Mouse (Mus musculus): ENCODE measurements around the gene Pbld2. TPM values are rescaled to one million over a fixed set of nuclear protein-coding genes. Genes with fewer than 3 reads are reported as not detected.

The Pbld2 gene
- total and polyA plus RNA-seq, 2 experiments from 2014 or later, result 0.11 to 1.1 TPM

- Histone ChIP-seq H3K4me2 (ENCODE audit: low read depth, low read length) (peak overlapping the region; percentile 90), H3K4me1 (ENCODE audit: control insufficient read depth, insufficient read depth) (peaks cover 23% of the 10 kb centered on the region), H3K27me3 (ENCODE audit: control insufficient read depth, insufficient read depth, low read length) (no peaks in the 10 kb centered on the region), H3K27ac (ENCODE audit: low read depth) (no peak overlapping the region), H3K36me3 (replicated peaks; ENCODE audit: control insufficient read depth, insufficient read depth, low read length) (peaks cover 12% of the 10 kb centered on the region), H3K9me3 (replicated peaks; ENCODE audit: control insufficient read depth, low read length) (no peaks in the 10 kb centered on the region), H3K4me3 (ENCODE audit: low read depth, low read length) (peak overlapping the region; percentile 96), H3K9ac (replicated peaks; ENCODE audit: low read depth, low read length) (peak overlapping the region; percentile 98; the same call in 1 of the 2 replicates)
- TF ChIP-seq EP300 (IDR thresholded peaks at IDR 0.05; ENCODE audit: low read depth) (no peak), CTCF (IDR thresholded peaks at IDR 0.05; ENCODE audit: low read depth) (no peak)
- 26% methylated on average over 4 of the region's 4 CpGs for WGBS
- ATAC-seq (ENCODE audit: insufficient read depth, low read depth), result no peak
- no peak for DNase-seq (ENCODE audit: low spot score)
Observed at GRCm38 (mm10) chr10:63021702-63022101, 2.4 kb upstream of the Pbld2 start.

DNA sequence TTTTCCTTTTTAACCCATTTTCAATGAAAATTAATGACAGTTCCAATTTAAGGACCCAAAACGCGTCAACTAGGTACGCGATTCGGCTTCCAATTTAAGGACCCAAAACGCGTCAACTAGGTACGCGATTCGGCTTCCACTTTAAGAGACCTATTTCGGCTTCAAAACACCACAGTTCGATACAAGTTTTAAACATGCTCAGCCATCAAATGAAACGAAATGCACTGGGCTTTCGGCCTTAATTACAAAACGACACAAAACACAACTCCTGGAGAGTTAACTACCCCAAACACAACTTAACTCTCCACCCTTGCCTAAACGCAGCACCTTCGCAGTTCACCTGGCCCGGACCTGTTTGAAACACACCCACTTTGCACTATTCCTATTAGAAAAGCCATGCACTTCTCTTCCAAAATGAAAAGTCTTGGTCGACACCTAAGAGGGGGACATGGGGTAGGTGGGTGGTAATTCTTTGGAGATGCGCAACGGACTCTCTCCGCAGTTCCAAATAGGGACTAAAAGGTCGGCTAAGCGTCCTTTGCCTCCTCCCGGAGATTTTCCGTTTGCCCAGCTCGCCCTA lies 1.5 kb upstream of the Pbld2 start:
- H3K4me3 ChIP-seq (ENCODE audit: low read depth, low read length), result peak overlapping the region; percentile 96
- H3K27me3 ChIP-seq (ENCODE audit: control insufficient read depth, insufficient read depth, low read length), result no peaks in the 10 kb centered on the region
- WGBS, result under 1% methylated on average over 27 of the region's 27 CpGs
- ATAC-seq (ENCODE audit: insufficient read depth, low read depth) (no peak), DNase-seq (ENCODE audit: low spot score) (no peak)
- TF ChIP-seq EP300 (IDR thresholded peaks at IDR 0.05; ENCODE audit: low read depth), result no peak
- no peak for TF ChIP-seq CTCF (IDR thresholded peaks at IDR 0.05; ENCODE audit: low read depth)
- peak overlapping the region; percentile 100 for H3K27ac ChIP-seq (ENCODE audit: low read depth)
- H3K9me3 ChIP-seq (replicated peaks; ENCODE audit: control insufficient read depth, low read length), result no peaks in the 10 kb centered on the region
- H3K4me1 ChIP-seq (ENCODE audit: control insufficient read depth, insufficient read depth), result peaks cover 23% of the 10 kb centered on the region
- peak overlapping the region; percentile 90 for H3K4me2 ChIP-seq (ENCODE audit: low read depth, low read length)
- H3K36me3 ChIP-seq (replicated peaks; ENCODE audit: control insufficient read depth, insufficient read depth, low read length), result peaks cover 4% of the 10 kb centered on the region; the same call in 1 of the 2 replicates
- H3K9ac ChIP-seq (replicated peaks; ENCODE audit: low read depth, low read length), result peak overlapping the region; percentile 98

GRCm38 (mm10) chr10:63023121-63023748 lies 880 bp upstream of the Pbld2 start:
- peak; percentile 31 for ATAC-seq (ENCODE audit: insufficient read depth, low read depth)
- H3K27me3 ChIP-seq (ENCODE audit: control insufficient read depth, insufficient read depth, low read length), result no peaks in the 10 kb centered on the region
- H3K9ac ChIP-seq (replicated peaks; ENCODE audit: low read depth, low read length), result peak overlapping the region; percentile 98
- peak; percentile 59 for DNase-seq (ENCODE audit: low spot score)
- peak overlapping the region; percentile 90 for H3K4me2 ChIP-seq (ENCODE audit: low read depth, low read length)
- H3K9me3 ChIP-seq (replicated peaks; ENCODE audit: control insufficient read depth, low read length), result no peaks in the 10 kb centered on the region
- WGBS, result under 1% methylated on average over 64 of the region's 68 CpGs
- H3K36me3 ChIP-seq (replicated peaks; ENCODE audit: control insufficient read depth, insufficient read depth, low read length), result no peaks in the 10 kb centered on the region
- TF ChIP-seq EP300 (IDR thresholded peaks at IDR 0.05; ENCODE audit: low read depth) (no peak), CTCF (IDR thresholded peaks at IDR 0.05; ENCODE audit: low read depth) (no peak)
- H3K4me1 ChIP-seq (ENCODE audit: control insufficient read depth, insufficient read depth), result peaks cover 23% of the 10 kb centered on the region
- peak overlapping the region; percentile 96 for H3K4me3 ChIP-seq (ENCODE audit: low read depth, low read length)
- peak overlapping the region; percentile 100 for H3K27ac ChIP-seq (ENCODE audit: low read depth)

DNA sequence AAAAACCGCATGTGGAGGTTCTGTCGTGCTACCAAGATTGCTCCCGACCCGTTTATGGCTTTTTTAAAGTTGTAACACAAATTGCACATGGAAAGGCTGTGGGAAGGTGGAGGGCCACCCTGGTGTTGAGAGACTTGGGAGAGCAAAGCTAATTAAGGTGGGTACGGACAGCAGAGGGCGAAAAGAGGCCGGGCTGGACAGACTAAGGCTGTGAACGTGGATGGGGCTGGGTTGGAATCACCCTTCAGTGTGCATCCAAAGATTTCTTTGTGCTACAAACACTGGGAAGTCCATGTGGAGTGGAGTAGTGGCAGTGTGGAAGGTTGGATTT lies 430 bp downstream of the Pbld2 start:
- peak overlapping the region; percentile 100 for H3K27ac ChIP-seq (ENCODE audit: low read depth)
- H3K4me3 ChIP-seq (ENCODE audit: low read depth, low read length), result peak overlapping the region; percentile 96
- peaks cover 21% of the 10 kb centered on the region for H3K4me1 ChIP-seq (ENCODE audit: control insufficient read depth, insufficient read depth)
- peak overlapping the region; percentile 90 for H3K4me2 ChIP-seq (ENCODE audit: low read depth, low read length)
- DNase-seq (ENCODE audit: low spot score) (peak; percentile 80), ATAC-seq (ENCODE audit: insufficient read depth, low read depth) (peak; percentile 54)
- H3K9me3 ChIP-seq (replicated peaks; ENCODE audit: control insufficient read depth, low read length), result no peaks in the 10 kb centered on the region
- H3K27me3 ChIP-seq (ENCODE audit: control insufficient read depth, insufficient read depth, low read length), result no peaks in the 10 kb centered on the region
- peak overlapping the region; percentile 58 for H3K9ac ChIP-seq (replicated peaks; ENCODE audit: low read depth, low read length)
- TF ChIP-seq CTCF (IDR thresholded peaks at IDR 0.05; ENCODE audit: low read depth), result peak; percentile 61
- TF ChIP-seq EP300 (IDR thresholded peaks at IDR 0.05; ENCODE audit: low read depth), result no peak
- WGBS, result 0% methylated on average over 8 of the region's 8 CpGs
- H3K36me3 ChIP-seq (replicated peaks; ENCODE audit: control insufficient read depth, insufficient read depth, low read length), result no peaks in the 10 kb centered on the region

DNA sequence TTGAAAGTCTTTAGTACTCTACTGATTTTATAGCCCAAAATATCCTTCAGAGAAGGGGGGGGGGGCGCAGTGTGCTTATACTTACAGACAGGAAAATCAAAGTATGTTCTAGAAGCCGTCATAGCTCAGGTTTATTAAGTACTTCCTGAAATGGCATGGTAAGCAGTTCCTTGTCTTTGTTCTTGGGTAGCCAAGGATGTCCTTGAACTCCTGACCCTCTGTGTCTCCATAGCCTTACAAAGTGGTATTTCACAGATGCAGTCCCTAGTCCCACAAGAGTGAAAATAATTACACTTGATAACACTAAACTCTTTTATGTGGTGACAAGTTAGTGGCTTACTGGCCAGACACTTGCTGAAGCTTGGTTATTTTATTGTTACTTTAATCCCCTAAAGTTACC lies 901 bp downstream of the Pbld2 start:
- TF ChIP-seq CTCF (IDR thresholded peaks at IDR 0.05; ENCODE audit: low read depth) (no peak), EP300 (IDR thresholded peaks at IDR 0.05; ENCODE audit: low read depth) (no peak)
- no peaks in the 10 kb centered on the region for H3K9me3 ChIP-seq (replicated peaks; ENCODE audit: control insufficient read depth, low read length)
- H3K4me2 ChIP-seq (ENCODE audit: low read depth, low read length), result peak overlapping the region; percentile 90
- H3K9ac ChIP-seq (replicated peaks; ENCODE audit: low read depth, low read length), result peak overlapping the region; percentile 58; the same call in 1 of the 2 replicates
- no peak for ATAC-seq (ENCODE audit: insufficient read depth, low read depth)
- H3K36me3 ChIP-seq (replicated peaks; ENCODE audit: control insufficient read depth, insufficient read depth, low read length), result no peaks in the 10 kb centered on the region
- no peak for DNase-seq (ENCODE audit: low spot score)
- peaks cover 21% of the 10 kb centered on the region for H3K4me1 ChIP-seq (ENCODE audit: control insufficient read depth, insufficient read depth)
- H3K27ac ChIP-seq (ENCODE audit: low read depth), result peak overlapping the region; percentile 100
- H3K27me3 ChIP-seq (ENCODE audit: control insufficient read depth, insufficient read depth, low read length), result no peaks in the 10 kb centered on the region
- peak overlapping the region; percentile 96 for H3K4me3 ChIP-seq (ENCODE audit: low read depth, low read length)
- WGBS, result 38% methylated on average over 2 of the region's 2 CpGs
